Comparison of ENCODE assay signal across 8 mouse cellular contexts in the genomic region with DNA sequence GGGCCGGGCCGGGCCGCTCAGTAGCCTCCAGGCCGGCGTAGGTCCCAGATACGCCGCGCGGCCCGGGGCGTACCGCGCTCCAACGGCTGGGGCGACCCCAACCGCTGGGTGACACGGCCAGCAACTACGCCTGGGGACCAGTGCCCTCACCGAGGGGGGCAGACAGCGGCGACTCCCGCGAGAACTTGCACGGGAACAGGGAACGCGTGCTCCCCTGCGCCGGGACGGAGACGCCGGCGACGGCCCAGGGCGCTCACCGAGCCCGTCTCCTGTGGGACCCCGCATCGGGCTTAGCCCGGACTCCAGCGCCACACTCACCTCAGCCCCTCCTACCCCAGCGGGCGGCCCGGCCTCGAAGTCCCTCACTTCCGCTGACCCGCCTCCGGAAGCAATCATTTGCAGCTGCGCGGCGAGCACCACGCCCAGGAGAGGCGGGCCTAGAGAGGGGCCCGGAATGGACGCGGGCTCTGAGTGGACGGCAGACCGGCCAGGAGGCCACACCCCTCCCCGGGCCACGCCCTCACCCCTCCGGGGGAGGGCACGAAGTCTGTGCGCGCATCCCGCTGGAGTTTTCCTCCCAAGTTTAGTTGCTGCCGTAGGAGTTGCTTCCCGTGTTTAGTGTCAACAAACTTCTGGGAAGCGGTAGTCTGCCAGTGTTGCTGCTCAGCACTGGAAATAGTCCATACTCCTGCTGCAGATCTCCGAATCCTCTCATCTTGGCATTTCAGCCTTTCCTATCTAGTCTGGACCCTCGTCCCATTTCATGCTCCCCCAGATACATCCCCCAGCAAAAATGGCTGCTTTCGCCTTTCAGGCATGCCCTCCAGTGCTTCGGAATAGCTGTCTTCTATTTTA. TPM values are rescaled to one million over a fixed set of nuclear protein-coding genes. Genes with fewer than 3 reads are reported as not detected.
DNase-seq lines count a peak whose midpoint lies in the region; ATAC-seq lines count a peak whose summit lies in the region.

A gene (minus strand): TSS at position 456 of the 855 bp plus-strand sequence.

- H3K27me3 ChIP-seq in heart, embryonic 14.5 days (ENCODE audit: control insufficient read depth, insufficient read depth, low read length) = no peaks in the 10 kb centered on the region
- no peaks in the 10 kb centered on the region for H3K27me3 ChIP-seq in liver, embryonic 13.5 days
- H3K27me3 ChIP-seq in stomach, embryonic 16.5 days (ENCODE audit: control insufficient read depth, insufficient read depth, low read length) = no peaks in the 10 kb centered on the region

- peak; percentile 95 for ATAC-seq in CD4-positive, CD25-positive, alpha-beta regulatory T cell, adult 4 months
- ATAC-seq in heart, embryonic 14.5 days (ENCODE audit: insufficient number of reproducible peaks, insufficient read depth, low FRiP score, low read depth) = peak; percentile 98
- ATAC-seq in liver, embryonic 13.5 days (ENCODE audit: low read depth) = peak; percentile 96
- ATAC-seq in stomach, embryonic 16.5 days (ENCODE audit: insufficient read depth, low FRiP score) = peak; percentile 98

- peaks cover 45% of the 10 kb centered on the region for H3K36me3 ChIP-seq in heart, embryonic 14.5 days (ENCODE audit: control insufficient read depth, insufficient read depth, low read length)
- H3K36me3 ChIP-seq in liver, embryonic 13.5 days = peaks cover 20% of the 10 kb centered on the region
- no peaks in the 10 kb centered on the region for H3K36me3 ChIP-seq in stomach, embryonic 16.5 days (ENCODE audit: control insufficient read depth, insufficient read depth, low read length)

- peak within 1 kb of the TSS; percentile 78 to 93 for H3K27ac ChIP-seq in heart, embryonic 14.5 days (replicated peaks in 1 of 2; ENCODE audit: control insufficient read depth in 1 of 2, insufficient read depth in 1 of 2, low read depth in 2 of 2, low read length in 2 of 2)
- H3K27ac ChIP-seq in liver, embryonic 13.5 days = peak within 1 kb of the TSS; percentile 89
- H3K27ac ChIP-seq in stomach, embryonic 16.5 days (ENCODE audit: low read length) = peak within 1 kb of the TSS; percentile 85

- peak within 1 kb of the TSS; percentile 98 for H3K4me2 ChIP-seq in heart, embryonic 14.5 days (ENCODE audit: low read length)
- peak within 1 kb of the TSS; percentile 100 for H3K4me2 ChIP-seq in liver, embryonic 13.5 days
- H3K4me2 ChIP-seq in stomach, embryonic 16.5 days (ENCODE audit: low read depth, low read length) = peak within 1 kb of the TSS; percentile 94

- DNase-seq in c-Kit-negative CD71-positive TER-119-positive erythroid progenitor cells, embryonic 14.5 days (ENCODE audit: low read depth, low spot score) = peak; percentile 90
- DNase-seq in fibroblast of lung, adult 2 months (ENCODE audit: low read depth) = peak; percentile 94
- DNase-seq in kidney, postnatal 14 days = peak; percentile 99
- peak; percentile 98 for DNase-seq in liver, embryonic 13.5 days
- peak; percentile 98 for DNase-seq in neural tube, embryonic 10.5 days (ENCODE audit: extremely low spot score, low spot score)

- peaks cover 16 to 34% of the 10 kb centered on the region in 2 experiments for H3K4me1 ChIP-seq in heart, embryonic 14.5 days (ENCODE audit: control insufficient read depth in 2 of 2, insufficient read depth in 2 of 2, low read length in 2 of 2)
- H3K4me1 ChIP-seq in liver, embryonic 13.5 days (replicated peaks) = peaks cover 37% of the 10 kb centered on the region
- peaks cover 25% of the 10 kb centered on the region for H3K4me1 ChIP-seq in stomach, embryonic 16.5 days (ENCODE audit: control insufficient read depth, insufficient read depth, low read length)

- WGBS in heart, embryonic 14.5 days = under 1% methylated on average over 71 of the region's 71 CpGs
- under 1% methylated on average over 71 of the region's 71 CpGs for WGBS in liver, embryonic 13.5 days (ENCODE audit: insufficient replicate concordance)
- under 1% methylated on average over 68 of the region's 71 CpGs for WGBS in stomach, embryonic 16.5 days

- no peaks in the 10 kb centered on the region for H3K9me3 ChIP-seq in heart, embryonic 14.5 days (ENCODE audit: control insufficient read depth, low read length)
- no peaks in the 10 kb centered on the region for H3K9me3 ChIP-seq in liver, embryonic 13.5 days (replicated peaks)
- H3K9me3 ChIP-seq in stomach, embryonic 16.5 days (replicated peaks; ENCODE audit: control insufficient read depth, low read length) = no peaks in the 10 kb centered on the region

- peak within 1 kb of the TSS; percentile 85 for H3K9ac ChIP-seq in heart, embryonic 14.5 days (ENCODE audit: low read length)
- peak within 1 kb of the TSS; percentile 94 for H3K9ac ChIP-seq in liver, embryonic 13.5 days
- peak within 1 kb of the TSS; percentile 86 for H3K9ac ChIP-seq in stomach, embryonic 16.5 days (ENCODE audit: low read length)

- peak within 1 kb of the TSS; percentile 67 to 89 for H3K4me3 ChIP-seq in heart, embryonic 14.5 days (ENCODE audit: control insufficient read depth in 1 of 2, insufficient read depth in 1 of 2, low read depth in 1 of 2, low read length in 2 of 2)
- peak within 1 kb of the TSS; percentile 98 for H3K4me3 ChIP-seq in liver, embryonic 13.5 days (replicated peaks)
- H3K4me3 ChIP-seq in stomach, embryonic 16.5 days (replicated peaks; ENCODE audit: low read length) = peak within 1 kb of the TSS; percentile 81

RNA-seq across cellular contexts. Expression of the gene that starts here (rescaled TPM):
- polyA plus RNA-seq in CD4-positive, CD25-positive, alpha-beta regulatory T cell, adult 4 months (2017; shearing (Covaris generic)) = 100 to 1,000 TPM in 1 of 2 experiments, 10 to 100 TPM in 1; 83.6 to 119 TPM
- polyA plus RNA-seq in heart, embryonic 14.5 days (2014; fragmentation: Nextera tagmentation; extraction: Ambion mirVana) = 170 and 175 TPM in 2 replicates
- 53.7 and 59.2 TPM in 2 replicates for polyA plus RNA-seq in liver, embryonic 13.5 days (2015; fragmentation: Nextera tagmentation; extraction: Ambion mirVana)
- 89.1 and 95.1 TPM in 2 replicates for polyA plus RNA-seq in stomach, embryonic 16.5 days (2015; fragmentation: Nextera tagmentation; extraction: Ambion mirVana)

Comparison
In these comparisons a context has a peak if more than half of its experiments do, and no peak if none do; other contexts are left out.
1. Peak in every context shown above with its lines: DNase-seq, ATAC-seq, H3K4me3 ChIP-seq and H3K27ac ChIP-seq.